Mouse (Mus musculus) cerebellum, adult 11 months (tissue): ENCODE measurements around the gene Draxin.

ENCODE experiments used
- DNase-seq: peaks from one replicate; pipeline ENCODE4 v3.0.0; 2022

The Draxin gene

GRCm38 (mm10) chr4:148114758-148115391 lies 15.6 kb downstream of the Draxin start:
- DNase-seq = peak; percentile 76

- DNase-seq = no peak
Measured at GRCm38 (mm10) chr4:148112519-148112918, 18.0 kb downstream of the Draxin start.

- no peak for DNase-seq
Measured at GRCm38 (mm10) chr4:148109215-148109614, 21.3 kb downstream of the Draxin start.

- DNase-seq = no peak
Measured at GRCm38 (mm10) chr4:148108565-148109100, 21.9 kb downstream of the Draxin start.

- no peak for DNase-seq
Measured at GRCm38 (mm10) chr4:148107621-148108291, 22.7 kb downstream of the Draxin start.

- DNase-seq = no peak
Measured at GRCm38 (mm10) chr4:148104146-148104545, 26.4 kb downstream of the Draxin start.

- DNase-seq = peak; percentile 58
Measured at GRCm38 (mm10) chr4:148101801-148102527, 28.5 kb downstream of the Draxin start.

GRCm38 (mm10) chr4:148098666-148099065 lies 31.8 kb downstream of the Draxin start:
- no peak for DNase-seq

GRCm38 (mm10) chr4:148097936-148098335 lies 32.6 kb downstream of the Draxin start:
- DNase-seq = no peak

- DNase-seq = no peak
Measured at GRCm38 (mm10) chr4:148095081-148095480, 35.4 kb downstream of the Draxin start.

- DNase-seq = no peak
Measured at GRCm38 (mm10) chr4:148094161-148094560, 36.3 kb downstream of the Draxin start.

GRCm38 (mm10) chr4:148092551-148093271 lies 37.8 kb downstream of the Draxin start:
- DNase-seq = no peak

- DNase-seq = no peak
Measured at GRCm38 (mm10) chr4:148091181-148091580, 39.3 kb downstream of the Draxin start.

GRCm38 (mm10) chr4:148089166-148089565 lies 41.3 kb downstream of the Draxin start:
- no peak for DNase-seq

GRCm38 (mm10) chr4:148087907-148088527 lies 42.5 kb downstream of the Draxin start, which contains the start of gene Agtrap:
TSS of gene Agtrap (minus strand) at chr4:148088031.
- DNase-seq = peak; percentile 89

- DNase-seq = no peak
Measured at GRCm38 (mm10) chr4:148087091-148087906, 43.2 kb downstream of the Draxin start.

GRCm38 (mm10) chr4:148085907-148086305 lies 44.6 kb downstream of the Draxin start:
- DNase-seq = no peak

GRCm38 (mm10) chr4:148085131-148085906 lies 45.2 kb downstream of the Draxin start:
- no peak for DNase-seq

- no peak for DNase-seq
Measured at GRCm38 (mm10) chr4:148084261-148084714, 46.2 kb downstream of the Draxin start.

- no peak for DNase-seq
Measured at GRCm38 (mm10) chr4:148083176-148083899, 47.2 kb downstream of the Draxin start.
